ENCODE assay signal across 18 mouse cellular contexts in the genomic region with DNA sequence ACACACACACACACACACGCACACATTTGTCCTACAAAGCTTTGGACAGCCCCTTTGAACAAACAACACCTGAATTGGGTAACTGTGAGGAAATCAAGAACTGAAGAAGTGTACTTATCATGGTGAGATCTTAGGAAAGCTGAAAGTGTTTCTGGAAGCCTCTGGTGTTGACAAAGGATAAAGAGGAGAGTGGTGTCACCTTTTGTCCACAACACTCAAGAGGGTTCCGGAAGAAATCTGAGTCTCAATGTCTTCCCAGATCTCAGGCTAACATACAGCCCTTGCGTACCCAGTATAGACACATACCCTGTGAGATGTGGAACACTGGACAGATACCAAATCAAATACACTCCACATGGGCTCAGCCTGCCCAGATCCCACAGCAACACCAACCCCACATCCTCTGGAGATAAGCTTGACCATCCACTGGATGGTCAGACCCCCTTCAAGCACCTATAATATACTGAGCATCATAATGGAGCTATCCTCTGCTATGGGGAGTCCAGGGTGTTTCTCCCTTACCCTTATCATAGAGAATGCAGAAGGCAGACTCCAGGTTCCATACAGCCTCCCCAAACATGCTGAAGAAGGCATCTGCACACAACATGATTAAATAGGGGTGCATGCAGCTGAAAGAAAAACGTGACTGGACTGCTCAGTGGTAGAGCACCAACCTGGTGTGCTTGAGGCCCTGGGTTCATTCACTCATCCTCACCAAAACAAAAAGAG. TPM values are rescaled to one million over a fixed set of nuclear protein-coding genes. Genes with fewer than 3 reads are reported as not detected.
DNase-seq lines count a peak whose midpoint lies in the region; ATAC-seq and TF ChIP-seq lines count a peak whose summit lies in the region.
"Had no signal": no experiment of that assay in that cellular context is flagged by ENCODE, and none has a peak within 500 bp of the region (broad histone marks: within the 10 kb centered on the region; RNA-seq: fewer than 3 reads in every experiment).

No protein-coding gene starts in this region.

- WGBS in lung, embryonic 14.5 days = 62% methylated on average over 4 of the region's 4 CpGs

- H3K9ac ChIP-seq in lung, embryonic 14.5 days = no peak overlapping the region
- H3K9ac ChIP-seq: embryonic facial prominence, embryonic 15.5 days; heart, embryonic 13.5 days; limb, embryonic 13.5 days had no signal

- no peak overlapping the region for H3K4me2 ChIP-seq in lung, embryonic 14.5 days
- H3K4me2 ChIP-seq: embryonic facial prominence, embryonic 15.5 days; heart, embryonic 13.5 days; limb, embryonic 13.5 days had no signal

- no peaks in the 10 kb centered on the region for H3K9me3 ChIP-seq in lung, embryonic 14.5 days (ENCODE audit: low read depth, low read length)
- H3K9me3 ChIP-seq: embryonic facial prominence, embryonic 15.5 days; heart, embryonic 13.5 days; hindbrain, embryonic 10.5 days; limb, embryonic 13.5 days; midbrain, embryonic 10.5 days had no signal

- H3K27me3 ChIP-seq in lung, embryonic 14.5 days (ENCODE audit: insufficient read depth, low read length) = no peaks in the 10 kb centered on the region
- H3K27me3 ChIP-seq: embryonic facial prominence, embryonic 15.5 days; heart, embryonic 13.5 days had no signal

- no peak overlapping the region for H3K4me3 ChIP-seq in lung, embryonic 14.5 days (ENCODE audit: low read depth, low read length)
- H3K4me3 ChIP-seq: embryonic facial prominence, embryonic 15.5 days; heart, embryonic 13.5 days; hindbrain, embryonic 10.5 days; limb, embryonic 13.5 days; midbrain, embryonic 10.5 days had no signal

- no peak for DNase-seq in lung, embryonic 14.5 days
- no peak for DNase-seq in lung, postnatal 14 days
- peak; percentile 79 for DNase-seq in c-Kit-positive CD71-positive TER-119-positive erythroid progenitor cells, embryonic 14.5 days (ENCODE audit: low spot score)
- DNase-seq in liver = peak; percentile 75
- peak; percentile 62 for DNase-seq in lung, postnatal 36 days
- no peak for DNase-seq in adrenal gland, adult (ENCODE audit: inconsistent age in 2 of 2, low spot score in 1 of 2)
- no peak for DNase-seq in layer of hippocampus, postnatal 36 days
- DNase-seq: adrenal gland, adult 2 months; cerebellum, adult 2 months; gastrocnemius, postnatal 10 days; retina, postnatal 1 day had no signal

- H3K27ac ChIP-seq in lung, embryonic 14.5 days (ENCODE audit: low read depth) = peak overlapping the region; percentile 58; the same call in 1 of the 2 replicates
- H3K27ac ChIP-seq: embryonic facial prominence, embryonic 15.5 days; heart, embryonic 13.5 days; hindbrain, embryonic 10.5 days; kidney, postnatal 0 days; limb, embryonic 13.5 days; midbrain, embryonic 10.5 days had no signal

- no peaks in the 10 kb centered on the region for H3K36me3 ChIP-seq in lung, embryonic 14.5 days (ENCODE audit: insufficient read depth)
- H3K36me3 ChIP-seq: embryonic facial prominence, embryonic 15.5 days; heart, embryonic 13.5 days; hindbrain, embryonic 10.5 days; limb, embryonic 13.5 days; midbrain, embryonic 10.5 days had no signal

- peaks cover 26% of the 10 kb centered on the region for H3K4me1 ChIP-seq in lung, embryonic 14.5 days (ENCODE audit: insufficient read depth)

- no peak for TF ChIP-seq CTCF in lung, embryonic 14.5 days (IDR thresholded peaks at IDR 0.05; ENCODE audit: low read depth)

- ATAC-seq in lung, embryonic 14.5 days (ENCODE audit: insufficient read depth) = no peak; the same call in 1 of the 2 replicates
- ATAC-seq: forebrain, embryonic 16.5 days had no signal

RNA-seq across cellular contexts. Expression of gene Lpcat1, which starts 23.7 kb away (rescaled TPM):
- polyA plus RNA-seq in lung, embryonic 14.5 days (2014; fragmentation: Nextera tagmentation; extraction: Ambion mirVana) = 81.8 and 85.3 TPM in 2 replicates
- 10 to 100 TPM; 36.6 to 39.4 TPM for total RNA-seq in layer of hippocampus, postnatal 36 days (2021)

Comparison
In these comparisons a context has a peak if more than half of its experiments do, and no peak if none do; other contexts are left out.
1. DNase-seq: peak in c-Kit-positive CD71-positive TER-119-positive erythroid progenitor cells, embryonic 14.5 days (single experiment), liver (single experiment) and lung, postnatal 36 days (single experiment); none in lung, embryonic 14.5 days (single experiment), lung, postnatal 14 days (single experiment), adrenal gland, adult (0 of 2) and layer of hippocampus, postnatal 36 days (0 of 2).